Mouse (Mus musculus): Measurements from ENCODE around the gene Gm47283. TPM values are rescaled to one million over a fixed set of nuclear protein-coding genes. Genes with fewer than 3 reads are reported as not detected.
"Not testable (repeated sequence)": the region's sequence is repeated elsewhere in the genome, so short reads cannot be mapped to it uniquely, and the experiment has no call there.

The Gm47283 gene
- polyA plus RNA-seq (2015; fragmentation: Nextera tagmentation; extraction: Ambion mirVana): not detected in 2 replicates

DNA sequence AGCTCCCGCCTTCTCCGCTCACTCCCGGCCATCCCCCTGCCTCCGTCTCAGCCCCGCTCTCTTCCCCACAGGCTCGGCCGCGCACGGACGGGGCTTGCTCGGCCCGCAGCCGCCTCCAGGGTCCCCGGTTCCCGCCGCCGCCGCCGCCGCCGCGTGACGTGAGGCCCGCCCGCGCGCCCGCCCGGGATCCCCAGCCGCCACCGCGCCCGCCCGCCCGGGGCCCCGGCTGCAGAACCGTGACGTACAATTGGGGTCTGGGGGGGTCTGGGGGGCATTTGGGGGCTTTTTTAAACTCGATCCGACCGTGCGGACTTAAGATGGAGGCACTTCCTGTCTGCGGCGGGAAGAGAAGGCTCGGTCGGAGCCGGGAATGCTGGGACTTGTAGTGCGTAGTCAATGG lies at the start of gene Gm47283:
Gm47283 (plus strand) TSS at position 301 of the 400 bp plus-strand sequence.
- not testable (repeated sequence) for H3K27me3 ChIP-seq (replicated peaks; ENCODE audit: control insufficient read depth, insufficient read depth, low read length); H3K4me2 ChIP-seq (ENCODE audit: low read depth, low read length); H3K9me3 ChIP-seq (ENCODE audit: control insufficient read depth, low read length); H3K9ac ChIP-seq (ENCODE audit: low read depth, low read length); H3K27ac ChIP-seq (ENCODE audit: low read length); H3K4me1 ChIP-seq (ENCODE audit: control insufficient read depth, insufficient read depth, low read length); H3K36me3 ChIP-seq (ENCODE audit: control insufficient read depth, insufficient read depth, low read length); H3K4me3 ChIP-seq (ENCODE audit: low read length); ATAC-seq
- no CpG with 5 or more reads among the region's 48 CpGs for WGBS

DNA sequence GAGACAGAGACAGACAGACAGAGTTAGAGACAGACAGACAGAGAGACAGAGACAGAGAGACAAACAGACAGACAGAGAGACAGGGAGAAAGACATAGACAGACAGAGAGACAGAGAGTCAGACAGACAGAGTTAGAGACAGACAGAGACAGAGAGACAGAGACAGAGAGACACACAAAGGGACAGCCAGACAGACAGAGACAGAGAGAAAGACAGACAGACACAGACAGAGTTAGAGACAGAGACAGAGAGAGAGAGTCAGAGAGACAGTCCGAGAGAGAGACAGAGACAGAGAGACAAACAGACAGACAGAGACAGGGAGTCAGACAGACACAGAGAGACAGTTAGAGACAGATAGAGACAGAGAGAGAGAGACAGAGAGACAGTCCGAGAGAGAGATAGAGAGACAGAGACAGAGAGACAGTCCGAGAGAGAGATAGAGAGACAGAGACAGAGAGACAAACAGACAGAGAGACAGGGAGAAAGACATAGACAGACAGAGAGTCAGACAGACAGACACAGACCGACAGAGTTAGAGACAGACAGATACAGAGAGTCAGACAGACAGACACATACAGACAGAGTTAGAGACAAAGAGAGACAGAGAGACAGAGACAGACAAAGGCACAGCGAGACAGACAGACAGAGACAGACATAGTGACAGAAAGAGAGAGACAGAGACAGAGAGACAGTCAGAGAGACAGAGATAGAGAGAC lies 49.2 kb upstream of the Gm47283 start:
- H3K9me3 ChIP-seq (ENCODE audit: control insufficient read depth, low read length): peaks cover 18% of the 10 kb centered on the region
- not testable (repeated sequence) for H3K9ac ChIP-seq (ENCODE audit: low read depth, low read length); H3K4me3 ChIP-seq (ENCODE audit: low read length); H3K27ac ChIP-seq (ENCODE audit: low read length); ATAC-seq; H3K27me3 ChIP-seq (replicated peaks; ENCODE audit: control insufficient read depth, insufficient read depth, low read length); H3K4me1 ChIP-seq (ENCODE audit: control insufficient read depth, insufficient read depth, low read length); H3K4me2 ChIP-seq (ENCODE audit: low read depth, low read length)
- peaks cover 18% of the 10 kb centered on the region for H3K36me3 ChIP-seq (ENCODE audit: control insufficient read depth, insufficient read depth, low read length)
- WGBS: 84% methylated on average over 5 of the region's 5 CpGs

DNA sequence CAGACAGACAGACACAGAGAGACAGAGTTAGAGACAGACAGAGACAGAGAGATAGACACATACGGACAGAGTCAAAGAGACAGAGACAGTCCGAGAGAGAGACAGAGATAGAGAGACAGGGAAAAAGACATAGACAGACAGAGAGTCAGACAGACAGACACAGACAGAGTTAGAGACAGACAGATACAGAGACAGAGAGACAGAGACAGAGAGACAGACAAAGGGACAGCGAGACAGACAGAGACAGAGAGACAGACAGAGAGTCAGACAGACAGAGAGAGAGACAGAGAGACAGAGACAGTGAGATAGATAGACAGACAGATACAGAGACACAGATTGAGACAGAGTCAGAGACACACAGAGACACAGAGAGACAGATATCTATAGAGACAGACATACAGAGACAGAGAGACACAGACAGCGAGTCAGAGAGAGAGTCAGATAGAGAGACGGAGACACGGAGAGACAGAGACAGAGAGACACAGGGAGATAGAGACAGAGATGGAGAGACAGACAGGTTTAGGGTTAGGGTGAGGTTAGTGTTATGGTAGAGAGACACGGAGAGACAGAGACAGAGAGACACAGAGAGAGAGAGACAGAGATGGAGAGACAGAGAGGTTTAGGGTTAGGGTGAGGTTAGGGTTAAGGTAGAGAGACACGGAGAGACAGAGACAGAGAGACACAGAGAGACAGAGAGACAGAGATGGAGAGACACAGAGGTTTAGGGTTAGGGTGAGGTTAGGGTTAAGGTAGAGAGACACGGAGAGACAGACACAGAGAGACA lies 48.1 kb upstream of the Gm47283 start:
- H3K4me2 ChIP-seq (ENCODE audit: low read depth, low read length); H3K27ac ChIP-seq (ENCODE audit: low read length); H3K9ac ChIP-seq (ENCODE audit: low read depth, low read length); H3K4me1 ChIP-seq (ENCODE audit: control insufficient read depth, insufficient read depth, low read length); ATAC-seq; H3K27me3 ChIP-seq (replicated peaks; ENCODE audit: control insufficient read depth, insufficient read depth, low read length); H3K4me3 ChIP-seq (ENCODE audit: low read length): not testable (repeated sequence)
- WGBS: 75% methylated on average over 6 of the region's 9 CpGs
- Histone ChIP-seq H3K9me3 (ENCODE audit: control insufficient read depth, low read length) (peaks cover 25% of the 10 kb centered on the region), H3K36me3 (ENCODE audit: control insufficient read depth, insufficient read depth, low read length) (peaks cover 22% of the 10 kb centered on the region)

DNA sequence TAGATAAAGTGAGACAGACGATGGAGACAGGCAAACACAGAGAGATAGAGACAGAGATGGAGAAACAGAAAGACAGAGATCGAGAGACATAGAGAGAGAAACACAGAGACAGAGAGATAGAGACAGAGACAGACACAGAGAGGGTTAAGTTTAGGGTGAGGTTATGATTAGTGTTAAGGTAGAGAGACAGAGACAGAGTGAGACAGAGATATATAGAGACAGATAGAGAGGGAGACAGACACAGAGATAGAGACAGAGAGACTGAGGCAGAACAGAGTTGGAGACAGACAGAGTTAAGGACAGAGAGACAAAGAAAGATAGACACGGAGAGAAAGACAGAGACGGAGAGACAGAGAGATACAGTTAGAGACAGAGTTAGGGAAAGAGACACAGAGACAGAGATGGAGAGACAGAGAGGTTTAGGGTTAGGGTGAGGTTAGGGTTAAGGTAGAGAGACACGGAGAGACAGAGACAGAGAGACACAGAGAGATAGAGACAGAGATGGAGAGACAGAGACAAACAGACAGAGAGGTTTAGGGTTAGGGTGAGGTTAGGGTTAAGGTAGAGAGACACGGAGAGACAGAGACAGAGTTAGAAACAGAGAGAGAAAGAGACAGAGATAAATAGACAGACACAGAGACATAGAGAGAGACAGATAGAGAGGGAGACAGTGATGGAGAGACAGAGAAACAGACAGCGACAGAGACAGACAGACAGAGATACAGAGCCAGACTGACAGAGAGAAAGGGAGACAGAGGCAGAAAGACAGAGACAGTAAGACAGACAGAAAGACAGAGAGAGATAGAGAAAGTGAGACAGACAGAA lies 46.7 kb upstream of the Gm47283 start:
- ATAC-seq: no peak
- peaks cover 37% of the 10 kb centered on the region for H3K9me3 ChIP-seq (ENCODE audit: control insufficient read depth, low read length)
- H3K36me3 ChIP-seq (ENCODE audit: control insufficient read depth, insufficient read depth, low read length): peaks cover 34% of the 10 kb centered on the region
- no peak overlapping the region for H3K4me3 ChIP-seq (ENCODE audit: low read length)
- WGBS: 62% methylated on average over 4 of the region's 7 CpGs
- no peak overlapping the region for H3K4me2 ChIP-seq (ENCODE audit: low read depth, low read length)
- no peak overlapping the region for H3K9ac ChIP-seq (ENCODE audit: low read depth, low read length)
- H3K27ac ChIP-seq (ENCODE audit: low read length): no peak overlapping the region
- H3K27me3 ChIP-seq (replicated peaks; ENCODE audit: control insufficient read depth, insufficient read depth, low read length): no peaks in the 10 kb centered on the region
- no peaks in the 10 kb centered on the region for H3K4me1 ChIP-seq (ENCODE audit: control insufficient read depth, insufficient read depth, low read length)

DNA sequence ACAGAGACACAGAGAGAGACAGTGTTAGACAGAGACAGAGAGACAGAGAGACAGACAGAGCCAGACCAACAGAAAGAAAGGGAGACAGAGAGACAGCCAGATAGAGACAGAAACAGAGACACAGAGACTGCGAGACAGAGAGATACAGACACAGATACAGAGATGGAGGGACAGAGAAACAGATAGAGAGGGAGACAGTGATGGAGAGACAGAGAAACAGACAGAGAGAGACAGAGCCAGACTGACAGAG lies 46.2 kb upstream of the Gm47283 start:
- H3K4me2 ChIP-seq (ENCODE audit: low read depth, low read length): no peak overlapping the region
- H3K9ac ChIP-seq (ENCODE audit: low read depth, low read length): no peak overlapping the region
- H3K27ac ChIP-seq (ENCODE audit: low read length): no peak overlapping the region
- no peak for ATAC-seq
- H3K4me3 ChIP-seq (ENCODE audit: low read length): no peak overlapping the region
- peaks cover 34% of the 10 kb centered on the region for H3K36me3 ChIP-seq (ENCODE audit: control insufficient read depth, insufficient read depth, low read length)
- H3K27me3 ChIP-seq (replicated peaks; ENCODE audit: control insufficient read depth, insufficient read depth, low read length): no peaks in the 10 kb centered on the region
- 91% methylated on average over 1 of the region's 1 CpGs for whole genome bisulfite sequencing
- no peaks in the 10 kb centered on the region for H3K4me1 ChIP-seq (ENCODE audit: control insufficient read depth, insufficient read depth, low read length)
- peaks cover 38% of the 10 kb centered on the region for H3K9me3 ChIP-seq (ENCODE audit: control insufficient read depth, low read length)

DNA sequence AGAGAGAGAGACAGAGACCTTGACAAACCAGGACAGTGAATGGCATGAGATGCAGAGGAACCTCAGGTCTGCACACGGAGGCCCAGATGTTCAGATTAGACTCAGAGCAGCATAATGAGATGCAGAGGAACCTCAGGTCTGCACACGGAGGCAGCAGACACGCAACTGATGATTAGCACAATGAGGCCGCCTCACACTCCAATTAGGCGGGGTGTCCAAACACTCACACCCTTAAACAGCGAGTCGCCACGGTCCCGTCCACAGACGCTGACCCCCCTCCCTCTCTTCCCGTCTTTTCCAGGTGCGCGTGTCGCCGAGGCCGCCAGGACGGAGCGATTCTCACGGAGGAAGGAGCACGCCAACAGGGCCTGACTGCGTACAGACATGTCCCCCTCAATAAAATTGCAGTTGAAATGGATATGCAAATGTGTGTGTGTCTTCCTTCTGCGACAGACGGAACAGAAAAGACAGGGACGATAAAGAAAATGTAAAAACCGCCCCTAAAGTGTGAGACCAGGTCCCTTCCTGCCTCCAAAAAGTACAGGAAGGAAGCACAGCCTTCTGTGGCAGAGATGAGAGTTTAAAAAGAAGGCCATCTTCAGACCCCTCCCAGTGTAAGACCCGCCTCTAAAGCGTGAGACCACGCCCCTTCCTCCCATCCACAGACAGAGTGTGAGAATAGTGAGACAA lies 45.6 kb upstream of the Gm47283 start:
- not testable (repeated sequence) for H3K4me2 ChIP-seq (ENCODE audit: low read depth, low read length); H3K9ac ChIP-seq (ENCODE audit: low read depth, low read length); H3K4me3 ChIP-seq (ENCODE audit: low read length); H3K27ac ChIP-seq (ENCODE audit: low read length); H3K4me1 ChIP-seq (ENCODE audit: control insufficient read depth, insufficient read depth, low read length); H3K27me3 ChIP-seq (replicated peaks; ENCODE audit: control insufficient read depth, insufficient read depth, low read length)
- peaks cover 38% of the 10 kb centered on the region for H3K9me3 ChIP-seq (ENCODE audit: control insufficient read depth, low read length)
- ATAC-seq: peak; percentile 29
- H3K36me3 ChIP-seq (ENCODE audit: control insufficient read depth, insufficient read depth, low read length): peaks cover 34% of the 10 kb centered on the region
- WGBS: 75% methylated on average over 28 of the region's 28 CpGs

DNA sequence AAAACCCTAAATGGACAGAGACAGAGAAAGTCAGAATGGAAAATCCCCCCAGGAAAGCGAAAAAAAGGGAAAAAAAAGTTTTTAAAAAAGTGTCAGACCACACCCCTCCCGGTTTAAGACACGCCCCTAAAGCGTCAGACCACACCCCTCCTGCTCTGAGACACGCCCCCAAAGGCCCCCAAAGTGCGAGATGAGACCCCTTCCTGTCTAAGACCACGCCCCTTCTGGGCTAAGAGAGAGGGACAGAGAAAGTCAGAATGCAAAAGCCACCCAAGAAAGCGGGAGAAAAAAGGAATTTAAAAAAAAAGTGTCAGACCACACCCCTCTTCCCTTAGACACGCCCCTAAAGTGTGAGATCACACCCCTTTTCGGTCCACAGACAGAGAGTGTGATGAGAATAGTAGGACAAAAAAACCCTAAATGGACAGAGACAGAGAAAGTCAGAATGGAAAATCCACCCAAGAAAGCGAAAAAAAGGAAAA lies 45.0 kb upstream of the Gm47283 start:
- H3K36me3 ChIP-seq (ENCODE audit: control insufficient read depth, insufficient read depth, low read length): peaks cover 39% of the 10 kb centered on the region
- H3K4me2 ChIP-seq (ENCODE audit: low read depth, low read length); H3K27me3 ChIP-seq (replicated peaks; ENCODE audit: control insufficient read depth, insufficient read depth, low read length); ATAC-seq; H3K4me1 ChIP-seq (ENCODE audit: control insufficient read depth, insufficient read depth, low read length); H3K4me3 ChIP-seq (ENCODE audit: low read length); H3K9ac ChIP-seq (ENCODE audit: low read depth, low read length); H3K27ac ChIP-seq (ENCODE audit: low read length): not testable (repeated sequence)
- peaks cover 43% of the 10 kb centered on the region for H3K9me3 ChIP-seq (ENCODE audit: control insufficient read depth, low read length)
- WGBS: 55% methylated on average over 11 of the region's 11 CpGs

DNA sequence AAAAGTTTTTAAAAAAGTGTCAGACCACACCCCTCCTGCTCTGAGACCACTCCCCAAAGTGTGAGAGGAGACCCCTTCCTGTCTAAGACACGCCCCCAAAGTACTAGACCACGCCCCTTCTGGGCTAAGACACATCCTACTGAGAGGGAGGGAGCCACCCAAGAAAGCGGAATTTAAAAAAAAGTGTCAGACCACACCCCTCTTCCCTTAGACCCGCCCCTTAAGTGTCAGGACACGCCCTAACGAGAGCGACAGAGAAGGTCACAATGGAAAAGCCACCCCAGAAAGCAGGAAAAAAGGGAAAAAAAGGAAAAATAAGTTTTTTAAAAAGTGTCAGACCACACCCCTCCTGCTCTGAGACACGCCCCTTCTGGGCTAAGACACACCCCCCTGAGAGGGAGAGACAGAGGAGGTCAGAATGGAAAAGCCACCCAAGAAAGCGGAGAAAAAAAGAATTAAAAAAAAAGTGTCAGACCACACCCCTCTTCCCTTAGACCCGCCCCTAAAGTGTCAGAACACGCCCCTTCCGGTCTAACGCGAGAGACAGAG lies 44.5 kb upstream of the Gm47283 start:
- H3K4me2 ChIP-seq (ENCODE audit: low read depth, low read length): no peak overlapping the region
- H3K27me3 ChIP-seq (replicated peaks; ENCODE audit: control insufficient read depth, insufficient read depth, low read length): no peaks in the 10 kb centered on the region
- no peak overlapping the region for H3K27ac ChIP-seq (ENCODE audit: low read length)
- 46% methylated on average over 14 of the region's 14 CpGs for WGBS
- ATAC-seq: no peak
- H3K9me3 ChIP-seq (ENCODE audit: control insufficient read depth, low read length): peaks cover 43% of the 10 kb centered on the region
- H3K9ac ChIP-seq (ENCODE audit: low read depth, low read length): no peak overlapping the region
- H3K36me3 ChIP-seq (ENCODE audit: control insufficient read depth, insufficient read depth, low read length): peaks cover 41% of the 10 kb centered on the region
- no peak overlapping the region for H3K4me3 ChIP-seq (ENCODE audit: low read length)
- no peaks in the 10 kb centered on the region for H3K4me1 ChIP-seq (ENCODE audit: control insufficient read depth, insufficient read depth, low read length)

Measured in intestine, embryonic 16.5 days (tissue).